Mouse (Mus musculus) brain, embryonic 18.5 days (tissue): ENCODE data around the gene Dnaaf1.

Experiments used
- DNase-seq: peaks from one replicate; pipeline ENCODE4 v3.0.0-alpha.2; 2012; ENCODE audit warnings: low read depth, low spot score

Dnaaf1 gene

DNA sequence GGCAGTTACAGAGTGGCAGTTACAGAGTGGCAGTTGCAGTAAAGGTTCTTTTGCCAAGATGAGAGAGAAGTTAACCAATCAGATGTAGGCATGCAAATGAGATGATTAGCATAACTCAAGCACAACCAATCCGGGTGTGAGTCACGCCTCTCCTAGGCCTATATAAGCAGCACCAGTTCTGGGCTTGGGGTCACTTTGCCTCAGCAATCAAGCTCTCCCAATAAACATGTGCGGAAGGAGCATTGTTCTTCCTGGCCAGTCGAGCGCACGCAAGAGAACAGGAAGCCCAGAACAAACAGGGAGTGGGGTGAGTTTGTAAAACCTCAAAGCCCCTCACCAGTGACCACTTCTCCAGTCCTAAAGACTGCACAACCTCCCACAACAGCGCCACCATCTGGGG lies 71.8 kb downstream of the Dnaaf1 start:
- no peak for DNase-seq
